Mouse (Mus musculus): Measurements from ENCODE around the gene Tapbpl.

DNA sequence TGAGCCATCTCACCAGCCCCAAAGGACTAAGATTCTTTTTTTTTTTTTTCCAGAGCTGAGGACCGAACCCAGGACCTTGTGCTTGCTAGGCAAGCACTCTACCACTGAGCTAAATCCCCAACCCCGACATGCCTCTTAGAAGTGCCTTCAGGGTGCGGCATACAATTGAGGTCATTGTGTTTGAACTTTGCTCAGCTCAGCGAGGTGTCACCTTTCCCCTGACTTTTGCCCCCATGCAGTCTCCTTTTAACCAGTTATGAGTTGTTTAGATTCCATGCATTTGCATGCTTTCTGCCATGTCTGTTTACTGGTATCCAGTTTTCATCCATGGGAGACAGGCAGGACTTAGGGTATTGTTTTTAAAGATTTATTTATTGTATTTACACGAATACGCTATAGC is 37.1 kb upstream of the Tapbpl start:
- TF ChIP-seq CTCF (IDR thresholded peaks at IDR 0.05; ENCODE audit: insufficient read depth, low read length) (no peak), POLR2A (IDR thresholded peaks at IDR 0.05; ENCODE audit: borderline replicate concordance, extremely low read depth, low read depth, low read length) (no peak)

All from lung, adult 2 months (tissue).